Mouse (Mus musculus): ENCODE data around the gene Pmm2.

Pmm2 gene

GRCm38 (mm10) chr16:8656256-8656655 is 18.8 kb downstream of the Pmm2 start:
- DNase-seq (ENCODE audit: low read depth): no peak

- no peak for DNase-seq (ENCODE audit: low read depth)
Measured at GRCm38 (mm10) chr16:8658349-8658748, 20.9 kb downstream of the Pmm2 start.

- DNase-seq (ENCODE audit: low read depth): no peak
Measured at GRCm38 (mm10) chr16:8658764-8659163, 21.3 kb downstream of the Pmm2 start.

GRCm38 (mm10) chr16:8663022-8663421 is 25.5 kb downstream of the Pmm2 start:
- DNase-seq (ENCODE audit: low read depth): no peak

- no peak for DNase-seq (ENCODE audit: low read depth)
Measured at GRCm38 (mm10) chr16:8663606-8664539, 26.4 kb downstream of the Pmm2 start.

GRCm38 (mm10) chr16:8665367-8665766 is 27.9 kb downstream of the Pmm2 start:
- no peak for DNase-seq (ENCODE audit: low read depth)

GRCm38 (mm10) chr16:8666452-8666851 is 29.0 kb downstream of the Pmm2 start:
- no peak for DNase-seq (ENCODE audit: low read depth)

GRCm38 (mm10) chr16:8667261-8667660 is 29.8 kb downstream of the Pmm2 start:
- no peak for DNase-seq (ENCODE audit: low read depth)

GRCm38 (mm10) chr16:8667814-8668213 is 30.3 kb downstream of the Pmm2 start:
- DNase-seq (ENCODE audit: low read depth): no peak

- no peak for DNase-seq (ENCODE audit: low read depth)
Measured at GRCm38 (mm10) chr16:8668386-8668785, 30.9 kb downstream of the Pmm2 start.

GRCm38 (mm10) chr16:8669432-8669831 is 32.0 kb downstream of the Pmm2 start:
- no peak for DNase-seq (ENCODE audit: low read depth)

GRCm38 (mm10) chr16:8670041-8671035 is 32.9 kb downstream of the Pmm2 start:
- DNase-seq (ENCODE audit: low read depth): no peak

- peak; percentile 95 for DNase-seq (ENCODE audit: low read depth)
Measured at GRCm38 (mm10) chr16:8671551-8672349, 34.3 kb downstream of the Pmm2 start, which contains the start of gene Carhsp1. Carhsp1 (minus strand) TSS chr16:8672155.

GRCm38 (mm10) chr16:8672350-8672687 is 34.8 kb downstream of the Pmm2 start:
- no peak for DNase-seq (ENCODE audit: low read depth)

GRCm38 (mm10) chr16:8672811-8673210 is 35.3 kb downstream of the Pmm2 start:
- DNase-seq (ENCODE audit: low read depth): no peak

GRCm38 (mm10) chr16:8673343-8673742 is 35.9 kb downstream of the Pmm2 start:
- no peak for DNase-seq (ENCODE audit: low read depth)

- peak; percentile 93 for DNase-seq (ENCODE audit: low read depth)
Measured at GRCm38 (mm10) chr16:8674165-8674564, 36.7 kb downstream of the Pmm2 start.

GRCm38 (mm10) chr16:8675559-8675958 is 38.1 kb downstream of the Pmm2 start:
- DNase-seq (ENCODE audit: low read depth): no peak

- no peak for DNase-seq (ENCODE audit: low read depth)
Measured at GRCm38 (mm10) chr16:8676228-8676627, 38.8 kb downstream of the Pmm2 start.

GRCm38 (mm10) chr16:8676800-8677199 is 39.3 kb downstream of the Pmm2 start:
- DNase-seq (ENCODE audit: low read depth): peak; percentile 81

- no peak for DNase-seq (ENCODE audit: low read depth)
Measured at GRCm38 (mm10) chr16:8678035-8678434, 40.6 kb downstream of the Pmm2 start.

GRCm38 (mm10) chr16:8678676-8679075 is 41.2 kb downstream of the Pmm2 start:
- DNase-seq (ENCODE audit: low read depth): no peak
